Mouse (Mus musculus): ENCODE measurements around the gene Calca. TPM values are rescaled to one million over a fixed set of nuclear protein-coding genes. Genes with fewer than 3 reads are reported as not detected.
"Not testable (repeated sequence)": the region's sequence is repeated elsewhere in the genome, so short reads cannot be mapped to it uniquely, and the experiment has no call there.

The Calca gene
- polyA plus RNA-seq, 1 experiment from 2014 or later, result 7.7 TPM

- not testable (repeated sequence) for H3K36me3 ChIP-seq (ENCODE audit: control insufficient read depth, insufficient read depth, low read length); H3K9me3 ChIP-seq (ENCODE audit: control insufficient read depth, low read length); H3K9ac ChIP-seq (ENCODE audit: low read length); H3K4me1 ChIP-seq (replicated peaks; ENCODE audit: control insufficient read depth, insufficient read depth, low read length); H3K4me2 ChIP-seq (ENCODE audit: low read depth, low read length, severe bottlenecking); H3K4me3 ChIP-seq (ENCODE audit: low read depth, low read length); DNase-seq (ENCODE audit: low spot score); ATAC-seq (replicated peaks; ENCODE audit: low FRiP score); H3K27me3 ChIP-seq (ENCODE audit: control insufficient read depth, insufficient read depth, low read length); H3K27ac ChIP-seq (ENCODE audit: low read depth, low read length)
- WGBS, result 93% methylated on average over 8 of the region's 8 CpGs
These were observed 41.8 kb downstream of the Calca start for GRCm38 (mm10) chr7:114594391-114594790.

- no peak overlapping the region for H3K9ac ChIP-seq (ENCODE audit: low read length)
- DNase-seq (ENCODE audit: low spot score) (no peak), ATAC-seq (replicated peaks; ENCODE audit: low FRiP score) (no peak)
- H3K4me2 ChIP-seq (ENCODE audit: low read depth, low read length, severe bottlenecking), result no peak overlapping the region
- H3K4me1 ChIP-seq (replicated peaks; ENCODE audit: control insufficient read depth, insufficient read depth, low read length), result no peaks in the 10 kb centered on the region
- H3K36me3 ChIP-seq (ENCODE audit: control insufficient read depth, insufficient read depth, low read length), result no peaks in the 10 kb centered on the region
- 50% methylated on average over 2 of the region's 2 CpGs for WGBS
- no peaks in the 10 kb centered on the region for H3K9me3 ChIP-seq (ENCODE audit: control insufficient read depth, low read length)
- no peak overlapping the region for H3K27ac ChIP-seq (ENCODE audit: low read depth, low read length)
- H3K27me3 ChIP-seq (ENCODE audit: control insufficient read depth, insufficient read depth, low read length), result no peaks in the 10 kb centered on the region
- H3K4me3 ChIP-seq (ENCODE audit: low read depth, low read length), result no peak overlapping the region
These were observed 53.7 kb downstream of the Calca start for GRCm38 (mm10) chr7:114582441-114582840.

Other genes starting within 250 kb of the Calca start
- gene Pde3b, start 221.1 kb downstream of the Calca start, polyA plus RNA-seq (2014; fragmentation: Nextera tagmentation; extraction: Ambion mirVana), result 10.3 and 12.9 TPM in 2 replicates
- 1.1 and 1.8 TPM in 2 replicates for gene Cyp2r1, start 73.4 kb downstream of the Calca start, polyA plus RNA-seq (2014; fragmentation: Nextera tagmentation; extraction: Ambion mirVana)
- gene Calcb, start 82.3 kb upstream of the Calca start, polyA plus RNA-seq (2014; fragmentation: Nextera tagmentation; extraction: Ambion mirVana), result not detected in 2 replicates
- 0.89 and 1.1 TPM in 2 replicates for gene Insc, start 107.3 kb upstream of the Calca start, polyA plus RNA-seq (2014; fragmentation: Nextera tagmentation; extraction: Ambion mirVana)